Mouse (Mus musculus) fat pad, adult 2 months (tissue): ENCODE results near the gene Sorl1.

ENCODE experiments used
- DNase-seq: peaks from one replicate; pipeline ENCODE4 v3.0.0-alpha.2; 2011; ENCODE audit warnings: low read depth, low spot score; ENCODE audit errors: extremely low read depth

The Sorl1 gene

DNA sequence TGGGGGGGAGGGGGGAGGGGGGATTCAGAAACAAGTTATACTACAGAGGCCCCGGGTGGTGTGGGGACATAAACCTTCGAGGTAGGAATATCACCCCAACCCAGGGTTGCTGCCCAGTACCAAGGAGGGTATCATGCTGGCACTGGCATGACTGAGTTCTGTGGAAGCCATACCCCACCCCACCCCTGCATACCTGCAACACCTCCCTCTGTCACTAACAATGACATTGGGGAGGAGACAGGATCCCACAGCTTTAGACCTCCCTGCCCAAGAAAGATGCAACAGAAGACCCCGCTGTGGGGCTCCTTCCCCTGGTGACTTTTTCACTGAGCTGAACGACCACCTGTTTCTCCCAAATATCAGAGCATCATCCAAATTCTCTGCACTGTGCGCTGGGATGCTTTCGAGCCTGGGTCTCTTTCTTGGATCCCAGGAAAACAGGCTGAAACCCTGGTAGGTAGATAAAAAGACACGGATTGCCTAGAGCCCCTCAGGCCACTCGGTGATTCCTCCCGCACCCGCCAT lies 189.2 kb downstream of the Sorl1 start:
- no peak for DNase-seq

DNA sequence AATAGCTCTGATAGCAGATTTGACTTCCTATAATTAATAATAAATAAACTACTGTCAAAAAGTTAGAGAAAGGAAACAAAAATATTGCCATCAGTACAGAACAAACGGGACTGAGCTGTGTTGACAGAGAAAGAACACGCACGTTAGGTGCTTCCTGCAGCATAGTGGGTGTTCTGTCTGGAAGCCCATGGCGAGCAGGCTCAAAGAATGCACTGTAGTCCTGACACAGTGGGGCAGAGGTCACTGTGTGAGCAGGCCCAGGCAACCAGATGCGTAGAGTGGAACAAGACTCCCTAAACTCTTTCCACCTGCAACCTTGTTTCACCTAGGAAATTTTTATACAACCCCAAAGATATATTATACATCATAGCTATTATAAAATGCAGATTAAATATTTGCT lies 194.1 kb downstream of the Sorl1 start:
- no peak for DNase-seq

DNA sequence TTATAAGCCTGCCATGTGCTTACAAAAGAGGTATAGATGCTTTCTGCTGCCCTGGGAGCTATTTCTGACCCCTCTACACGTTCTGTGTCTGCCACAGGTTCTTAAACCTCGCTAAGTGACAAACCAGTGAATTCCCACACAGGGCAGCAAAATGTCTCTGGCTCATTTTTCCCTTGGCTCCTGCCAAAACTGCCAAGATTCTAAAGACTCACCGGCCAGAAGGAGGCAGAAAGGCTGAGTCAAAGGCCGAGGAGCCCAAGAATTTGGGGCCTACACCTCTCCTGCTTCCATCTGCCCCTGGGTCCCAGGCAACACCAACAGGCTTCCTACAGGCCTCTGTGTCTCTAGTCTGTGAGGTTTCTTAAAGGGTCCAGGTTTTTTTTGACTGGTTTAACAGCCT lies 198.4 kb downstream of the Sorl1 start:
- no peak for DNase-seq

DNA sequence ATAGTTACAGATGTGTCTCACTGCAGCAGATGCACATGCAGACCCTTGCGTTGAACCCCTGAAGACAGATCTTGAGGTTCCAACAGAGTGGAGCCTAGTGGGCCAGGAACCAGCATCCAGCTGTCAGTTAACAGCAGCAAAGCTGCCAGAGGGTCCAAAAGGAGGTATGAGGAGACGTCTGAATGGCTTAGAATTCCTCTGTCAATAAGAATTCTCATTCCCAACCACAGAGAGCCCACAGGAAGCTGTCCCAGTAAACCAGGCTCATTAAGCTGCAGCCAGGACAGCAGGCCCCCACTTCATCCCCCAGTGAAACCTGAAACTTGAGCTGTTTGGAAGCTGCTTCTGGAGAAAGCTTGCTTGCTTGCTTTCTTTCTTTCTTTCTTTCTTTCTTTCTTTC lies 200.0 kb downstream of the Sorl1 start:
- no peak for DNase-seq

DNA sequence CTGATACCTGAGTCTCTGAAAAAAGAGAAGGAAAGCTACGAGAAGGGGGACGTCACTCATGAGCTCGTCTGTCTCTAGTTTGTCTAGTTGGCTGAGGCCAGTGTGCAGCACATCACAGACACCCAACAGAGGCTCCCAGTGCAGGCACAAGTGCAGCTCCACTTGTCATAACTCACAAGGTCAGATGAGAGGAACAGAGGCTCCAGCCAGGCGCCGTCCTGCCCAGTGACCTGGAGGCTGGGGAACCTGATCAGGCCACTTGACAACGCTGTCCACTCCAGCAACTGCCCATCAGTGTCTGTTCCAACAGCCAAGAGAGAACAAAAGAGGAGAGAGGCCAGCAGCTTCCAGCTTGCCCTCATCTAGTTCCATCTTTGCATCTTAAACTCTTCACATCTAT lies 201.7 kb downstream of the Sorl1 start:
- DNase-seq, result no peak

DNA sequence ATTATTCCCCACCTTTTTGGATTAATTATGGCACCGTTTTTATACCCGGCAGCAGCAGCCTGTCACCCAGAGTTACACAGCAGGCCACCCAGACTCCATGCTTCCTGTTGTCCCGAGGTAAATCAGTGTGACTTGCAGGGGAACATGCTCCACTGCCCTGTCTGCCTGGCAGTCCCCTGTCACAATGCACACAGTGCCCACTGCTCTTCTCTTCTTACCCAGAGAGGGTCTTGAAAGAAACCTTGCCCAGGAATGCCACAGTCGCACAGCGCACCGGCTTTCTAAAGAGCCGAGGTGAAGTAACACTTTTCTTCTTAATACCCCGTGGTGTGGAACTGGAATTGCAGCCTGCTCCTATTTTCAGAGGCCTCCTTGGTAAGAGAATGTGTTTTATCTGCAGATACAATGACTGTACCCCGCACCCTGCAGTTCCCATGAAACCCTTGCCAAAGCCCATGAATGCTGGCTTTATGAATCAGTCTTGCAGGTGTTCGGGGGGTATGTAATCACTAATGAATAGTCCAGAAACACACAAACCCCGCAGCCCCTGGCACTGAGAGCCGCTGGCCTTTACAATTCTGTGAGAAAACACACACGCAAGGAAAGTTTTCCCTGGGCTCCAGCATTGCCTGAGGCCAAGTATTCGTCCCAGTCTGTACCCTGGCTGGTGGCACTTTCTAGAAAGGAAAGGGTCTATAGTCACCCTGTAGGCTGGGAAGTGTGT lies 205.3 kb downstream of the Sorl1 start:
- no peak for DNase-seq

DNA sequence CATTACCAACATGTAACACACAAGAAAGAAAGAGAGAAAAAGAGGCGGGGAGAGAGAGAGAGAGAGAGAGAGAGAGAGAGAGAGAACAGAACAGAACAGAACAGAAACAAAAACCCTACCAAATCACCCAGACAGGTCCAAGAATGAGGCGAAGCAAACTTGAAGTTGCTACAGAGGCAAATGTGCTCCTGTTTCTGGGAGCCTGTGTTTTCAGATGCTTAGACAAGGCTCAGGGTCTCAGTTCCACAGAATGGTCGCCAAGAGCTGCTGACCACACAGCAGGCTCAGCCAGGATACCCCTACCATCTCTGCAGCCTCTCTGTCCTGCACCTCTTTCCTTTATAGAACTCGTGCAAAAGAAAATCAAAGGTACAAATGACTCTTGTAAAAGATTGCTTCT lies 205.9 kb downstream of the Sorl1 start:
- DNase-seq, result no peak

DNA sequence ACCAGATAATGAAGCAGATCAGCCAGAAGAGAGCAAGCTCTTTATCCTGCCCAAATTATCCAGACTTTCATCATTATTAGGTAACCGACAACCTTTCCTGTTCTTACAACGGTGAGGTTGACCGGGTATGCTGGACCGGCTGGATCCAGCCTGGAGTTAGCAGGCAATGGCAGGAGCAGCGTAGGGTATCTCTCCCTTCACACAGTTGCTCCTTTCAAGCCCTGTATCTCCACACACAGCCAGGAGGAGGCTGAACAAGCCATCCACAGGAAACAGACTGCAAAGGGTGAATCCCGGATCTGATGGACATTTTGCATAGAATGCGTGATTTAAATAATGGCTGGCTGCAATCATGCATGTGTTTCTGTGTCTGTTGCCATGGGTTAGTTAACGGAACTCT lies 208.5 kb downstream of the Sorl1 start:
- DNase-seq, result no peak
